Mouse (Mus musculus) A20 (cell line): Measurements from ENCODE around the gene Nsd1.
"Not testable (repeated sequence)": the region's sequence is repeated elsewhere in the genome, so short reads cannot be mapped to it uniquely, and the experiment has no call there.

Source experiments
- DNase-seq: peaks from one replicate; pipeline ENCODE4 v3.0.0-alpha.2; 2011; ENCODE audit warnings: low read depth, low spot score

Gene Nsd1

DNA sequence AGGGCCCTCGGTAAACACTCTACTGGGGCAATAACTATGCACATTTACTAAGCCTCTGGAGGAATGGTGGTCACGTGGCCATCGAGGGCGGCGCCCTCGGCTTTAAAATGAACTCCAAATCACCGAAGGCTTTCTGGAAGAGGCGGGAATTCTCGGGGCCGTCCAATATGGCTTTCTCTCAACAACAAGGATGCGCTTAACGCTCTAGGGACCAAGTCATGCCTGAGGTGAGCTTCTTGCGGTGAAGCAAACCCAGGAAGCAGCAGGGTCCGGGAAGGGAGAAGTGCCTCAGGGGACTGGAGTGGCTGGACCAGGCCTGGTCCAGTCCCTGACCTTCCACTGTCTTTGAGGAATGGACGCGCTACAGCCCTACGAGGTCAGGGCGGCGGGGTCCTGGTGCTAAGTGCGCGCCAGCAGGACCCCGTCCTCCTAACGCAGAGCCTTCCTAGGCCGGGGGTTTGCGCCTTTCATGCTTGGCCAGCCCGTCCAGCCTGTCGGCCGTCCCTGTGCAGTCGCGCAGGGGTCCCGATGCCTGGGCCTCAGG, at the start of gene Nsd1:
Gene Nsd1 (plus strand): TSS at position 134 of the 544 bp plus-strand sequence.
- no peak for DNase-seq

DNA sequence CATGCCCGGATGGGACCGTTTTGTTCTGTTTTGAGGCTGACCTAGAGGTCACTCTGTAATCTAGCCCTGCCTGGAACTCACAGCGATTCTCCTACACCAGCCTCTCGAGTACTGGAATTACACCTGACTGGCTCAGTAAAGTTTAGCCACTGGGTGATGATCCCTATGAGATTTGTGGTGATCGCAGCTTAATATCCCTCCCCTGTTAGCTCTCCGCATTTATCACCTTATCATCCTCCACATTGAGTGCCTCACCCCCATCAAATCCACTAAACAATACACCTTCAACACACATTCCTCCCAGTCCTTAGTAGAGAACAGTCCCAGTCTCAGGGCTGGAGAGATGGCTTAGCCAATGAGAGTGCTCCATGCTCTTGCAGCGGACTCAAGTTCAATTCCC, 47.2 kb upstream of the Nsd1 start:
- DNase-seq, result no peak

GRCm38 (mm10) chr13:55163553-55163952, 46.0 kb upstream of the Nsd1 start:
- DNase-seq, result no peak

DNA sequence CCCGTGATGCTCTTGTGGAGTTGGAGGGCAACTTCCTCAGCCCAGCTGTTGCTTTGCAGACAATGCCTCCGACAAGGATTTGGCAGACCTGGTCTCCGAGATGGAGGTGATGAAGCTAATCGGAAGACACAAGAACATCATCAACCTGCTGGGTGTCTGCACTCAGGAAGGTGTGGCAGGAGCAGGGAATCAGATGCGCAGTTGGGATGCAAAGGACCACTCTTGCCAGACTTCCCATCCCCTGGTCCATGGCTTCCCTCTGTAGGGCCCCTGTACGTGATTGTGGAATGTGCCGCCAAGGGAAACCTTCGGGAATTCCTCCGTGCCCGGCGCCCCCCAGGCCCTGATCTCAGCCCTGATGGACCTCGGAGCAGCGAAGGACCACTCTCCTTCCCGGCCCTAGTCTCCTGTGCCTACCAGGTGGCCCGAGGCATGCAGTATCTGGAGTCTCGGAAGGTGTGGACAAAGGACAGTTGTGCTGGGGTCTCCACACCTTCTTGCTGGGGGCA, 43.7 kb upstream of the Nsd1 start:
- DNase-seq, result no peak

DNA sequence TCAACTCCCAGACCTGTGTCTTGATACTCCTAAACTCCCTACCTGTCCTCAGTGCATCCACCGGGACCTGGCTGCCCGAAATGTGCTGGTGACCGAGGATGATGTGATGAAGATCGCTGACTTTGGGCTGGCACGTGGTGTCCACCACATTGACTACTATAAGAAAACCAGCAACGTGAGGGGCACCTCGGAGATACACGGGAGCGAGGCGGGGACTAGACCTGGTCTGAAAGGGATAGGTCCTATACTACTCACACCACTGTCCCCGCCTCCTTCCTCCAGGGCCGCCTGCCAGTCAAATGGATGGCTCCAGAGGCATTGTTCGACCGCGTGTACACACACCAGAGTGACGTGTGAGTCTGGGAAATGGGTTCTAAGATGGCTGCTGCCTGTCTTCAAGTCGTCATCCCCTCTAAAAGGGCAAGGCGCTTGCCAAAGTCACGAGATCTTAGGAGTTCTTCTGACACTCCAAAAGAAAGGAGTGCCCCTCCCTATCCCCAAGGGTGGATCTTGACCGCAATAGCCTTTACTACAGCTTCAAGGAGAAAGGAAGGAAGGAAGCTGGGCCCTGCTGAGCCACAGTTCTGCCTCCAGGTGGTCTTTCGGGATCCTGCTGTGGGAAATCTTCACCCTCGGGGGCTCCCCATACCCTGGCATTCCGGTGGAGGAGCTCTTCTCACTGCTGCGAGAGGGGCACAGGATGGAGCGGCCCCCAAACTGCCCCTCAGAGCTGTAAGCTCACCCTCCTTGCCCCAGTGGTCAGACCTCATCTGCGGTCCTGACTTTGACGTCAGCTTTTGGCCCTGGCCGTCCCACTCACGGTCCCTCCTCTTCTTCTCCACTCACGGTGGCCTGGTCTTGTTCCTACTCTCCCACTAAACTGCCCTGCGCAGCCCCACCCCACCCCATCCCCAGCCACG, 42.5 kb upstream of the Nsd1 start:
- no peak for DNase-seq

DNA sequence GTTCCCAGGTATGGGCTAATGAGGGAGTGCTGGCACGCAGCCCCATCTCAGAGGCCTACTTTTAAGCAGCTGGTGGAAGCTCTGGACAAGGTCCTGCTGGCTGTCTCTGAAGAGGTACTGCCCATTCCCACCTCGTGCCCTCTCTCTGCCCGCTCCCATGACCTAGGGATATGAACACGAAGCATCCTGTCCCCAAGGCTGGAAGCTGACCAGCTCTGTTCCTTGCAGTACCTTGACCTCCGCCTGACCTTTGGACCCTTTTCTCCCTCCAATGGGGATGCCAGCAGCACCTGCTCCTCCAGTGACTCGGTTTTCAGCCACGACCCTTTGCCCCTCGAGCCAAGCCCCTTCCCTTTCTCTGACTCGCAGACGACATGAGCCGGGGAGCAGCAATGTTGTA, 41.8 kb upstream of the Nsd1 start:
- DNase-seq, result no peak

- DNase-seq, result no peak
These were observed 41.3 kb upstream of the Nsd1 start for GRCm38 (mm10) chr13:55168255-55168654.

DNA sequence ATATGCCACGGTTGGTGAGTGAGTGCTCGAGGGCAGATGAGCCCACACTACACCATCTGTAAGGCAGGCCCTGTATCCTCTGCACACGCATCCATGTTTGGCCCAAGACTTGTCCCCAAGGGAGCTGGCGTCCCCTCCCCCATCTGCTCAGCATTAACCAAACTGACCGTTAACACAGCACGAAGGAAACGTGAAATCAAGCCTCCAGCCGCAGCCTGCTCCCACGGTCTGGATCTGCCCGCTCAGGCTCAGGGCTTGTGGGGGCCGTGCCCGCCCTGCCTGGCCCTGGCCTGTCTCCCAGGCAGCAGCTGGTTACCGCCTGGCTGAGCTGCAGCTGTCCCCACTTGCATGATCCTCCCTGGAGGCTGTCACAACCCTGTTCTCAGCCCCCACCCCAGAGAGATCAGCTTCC, 40.6 kb upstream of the Nsd1 start:
- DNase-seq, result no peak

- peak; percentile 11 for DNase-seq
These were observed 37.9 kb upstream of the Nsd1 start for GRCm38 (mm10) chr13:55171517-55172335.

GRCm38 (mm10) chr13:55172336-55172770, 37.2 kb upstream of the Nsd1 start:
- no peak for DNase-seq

- DNase-seq, result no peak
These were observed 35.2 kb upstream of the Nsd1 start for GRCm38 (mm10) chr13:55174347-55174746.

GRCm38 (mm10) chr13:55176265-55176664, 33.3 kb upstream of the Nsd1 start:
- no peak for DNase-seq

DNA sequence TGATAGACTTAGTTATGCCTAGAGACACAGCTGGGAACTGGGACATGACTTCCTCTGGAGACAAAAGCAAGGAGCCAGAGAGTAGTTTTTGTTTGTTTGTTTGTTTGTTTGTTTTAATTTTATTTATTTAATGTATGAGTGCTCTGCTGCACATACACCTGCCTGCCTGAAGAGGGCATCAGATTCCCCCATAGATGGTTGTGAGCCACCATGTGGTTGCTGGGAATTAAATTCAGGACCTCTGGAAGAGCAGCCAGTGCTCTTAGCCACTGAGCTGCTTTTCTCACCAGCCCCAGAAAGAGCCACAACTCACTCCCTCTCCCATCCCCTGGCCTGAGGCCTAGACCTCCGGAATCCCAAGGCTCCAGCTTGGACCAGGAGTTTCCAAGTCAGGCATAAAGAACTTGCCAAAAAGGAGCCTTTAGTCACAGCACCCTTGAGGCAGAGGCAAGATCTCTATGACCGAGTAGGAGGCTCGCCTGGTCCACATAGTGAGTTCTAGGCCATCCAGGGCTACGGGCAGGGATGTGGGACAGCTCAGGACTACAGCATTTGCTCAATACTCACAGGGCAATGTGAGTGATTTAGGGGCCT, 31.6 kb upstream of the Nsd1 start:
- no peak for DNase-seq

DNA sequence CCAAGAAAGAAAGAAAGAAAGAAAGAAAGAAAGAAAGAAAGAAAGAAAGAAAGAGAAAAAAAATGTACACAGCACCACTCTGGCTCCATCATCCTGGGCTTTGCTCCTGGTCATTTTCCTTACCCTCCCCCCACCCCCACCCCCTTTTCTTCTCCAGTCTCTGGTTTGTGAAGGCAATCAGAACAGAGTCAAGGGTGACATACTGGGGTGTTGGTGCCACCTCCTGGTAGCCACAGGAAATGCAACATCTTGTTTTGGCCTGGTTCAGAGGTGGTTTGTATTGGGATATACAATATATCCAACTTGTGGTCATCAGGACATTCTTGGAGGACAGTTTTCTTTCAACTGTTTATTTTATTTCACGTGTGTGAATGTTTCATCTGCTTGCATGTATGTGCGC, 31.0 kb upstream of the Nsd1 start:
- peak; percentile 72 for DNase-seq

- no peak for DNase-seq
These were observed 30.0 kb upstream of the Nsd1 start for GRCm38 (mm10) chr13:55179591-55179990.

DNA sequence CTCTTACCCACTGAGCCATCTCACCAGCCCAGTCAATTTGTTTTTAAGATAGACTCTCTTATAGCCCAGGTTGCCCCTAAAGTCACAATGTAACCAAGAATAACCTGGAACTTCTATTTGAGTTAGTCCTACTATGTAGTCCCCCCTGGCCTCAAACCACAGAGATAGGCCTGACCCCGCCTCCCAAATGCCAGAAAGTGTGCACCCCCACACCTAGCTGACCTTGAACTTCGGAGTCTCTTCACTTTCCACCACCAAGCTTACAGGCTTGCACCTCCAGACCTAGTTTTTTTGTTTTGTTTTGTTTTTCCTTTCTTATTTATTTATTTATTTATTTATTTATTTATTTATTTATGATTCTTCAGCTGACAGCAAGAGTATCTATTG, 27.8 kb upstream of the Nsd1 start:
- DNase-seq, result no peak

DNA sequence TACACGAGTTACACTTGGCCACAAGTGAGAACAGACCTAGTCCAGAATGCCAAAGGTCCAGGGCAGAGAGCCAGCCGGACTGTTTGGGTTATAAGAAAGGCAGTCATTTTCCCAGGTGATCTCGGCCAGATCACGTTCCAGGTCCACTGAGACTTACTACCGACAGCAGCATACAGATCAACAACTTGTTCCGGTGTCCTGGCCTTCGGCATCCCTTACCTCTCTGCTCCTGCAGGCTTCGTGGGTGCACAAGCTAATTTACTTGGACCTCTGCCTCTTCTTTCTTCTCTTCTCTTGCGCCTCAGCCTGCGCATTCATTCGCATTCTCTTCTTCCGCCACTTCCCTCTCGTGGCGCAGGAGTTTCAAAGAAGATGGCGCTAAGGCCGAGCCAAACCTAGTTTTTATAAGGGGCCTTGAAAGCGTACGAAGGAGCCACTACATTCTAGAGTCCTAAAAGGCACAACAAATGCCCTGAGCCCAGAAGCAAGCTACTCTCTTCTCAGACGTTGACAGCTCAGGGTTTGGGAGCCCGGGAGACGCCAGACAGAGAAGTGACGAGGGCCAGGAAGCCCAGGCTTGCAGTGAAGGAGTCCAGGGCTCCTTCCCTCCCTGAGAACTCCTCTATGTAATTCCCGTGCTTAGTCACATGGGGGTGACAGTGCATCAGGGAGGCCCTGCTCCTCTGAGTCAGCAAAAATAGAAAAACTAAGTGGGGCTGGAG, 27.2 kb upstream of the Nsd1 start:
- DNase-seq, result no peak

GRCm38 (mm10) chr13:55183382-55183781, 26.2 kb upstream of the Nsd1 start:
- DNase-seq, result no peak

GRCm38 (mm10) chr13:55187062-55187461, 22.5 kb upstream of the Nsd1 start:
- not testable (repeated sequence) for DNase-seq

DNA sequence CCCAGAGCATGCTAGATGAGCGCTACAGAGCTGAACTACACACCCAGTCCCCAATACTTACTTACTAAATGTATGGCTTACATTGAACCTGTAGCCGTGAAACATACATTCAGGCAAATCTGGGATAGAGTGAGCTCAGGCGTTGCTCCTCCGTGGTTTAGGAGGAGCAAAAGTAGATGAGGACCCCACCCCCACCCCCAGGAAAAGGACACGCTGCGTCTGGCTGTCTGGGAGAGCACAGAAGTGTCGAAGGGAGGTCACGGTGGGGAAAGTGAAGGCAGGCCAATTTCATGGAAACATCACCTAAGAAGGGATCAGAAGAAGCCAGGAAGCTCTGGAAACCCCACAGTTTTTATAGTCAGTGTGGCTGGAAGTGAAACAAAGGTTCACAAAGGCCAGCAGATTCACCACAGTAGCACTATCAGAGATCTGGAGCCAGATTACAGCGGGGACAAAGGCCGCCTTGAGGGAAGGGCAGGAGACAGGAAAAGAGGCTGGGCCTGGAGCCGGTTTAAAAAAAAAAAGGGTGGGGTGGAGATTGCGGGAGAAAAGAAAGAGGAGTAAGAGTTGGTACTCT, 20.0 kb upstream of the Nsd1 start:
- peak; percentile 75 for DNase-seq
